Mouse (Mus musculus): Measurements from ENCODE around the gene Grk4. TPM values are rescaled to one million over a fixed set of nuclear protein-coding genes. Genes with fewer than 3 reads are reported as not detected.
"Not testable (repeated sequence)": the region's sequence is repeated elsewhere in the genome, so short reads cannot be mapped to it uniquely, and the experiment has no call there.

Gene Grk4
- polyA plus RNA-seq, 1 experiment: 1.2 TPM

- TF ChIP-seq CTCF (IDR thresholded peaks at IDR 0.05; ENCODE audit: control insufficient read depth, insufficient read depth, low read length): no peak
- no peak for TF ChIP-seq POLR2A (IDR thresholded peaks at IDR 0.05; ENCODE audit: borderline replicate concordance, control insufficient read depth, low read depth, low read length)
- no peaks in the 10 kb centered on the region for H3K4me1 ChIP-seq (ENCODE audit: control insufficient read depth, insufficient read depth, low read length)
- no peak overlapping the region for H3K4me3 ChIP-seq (replicated peaks; ENCODE audit: control insufficient read depth, low read depth, low read length)
- H3K27ac ChIP-seq (ENCODE audit: control insufficient read depth, insufficient read depth, low read depth, low read length, poor library complexity): no peak overlapping the region
- 93% methylated on average over 2 of the region's 2 CpGs for WGBS
These were observed 9.3 kb downstream of the Grk4 start for GRCm38 (mm10) chr5:34669493-34669892.

DNA sequence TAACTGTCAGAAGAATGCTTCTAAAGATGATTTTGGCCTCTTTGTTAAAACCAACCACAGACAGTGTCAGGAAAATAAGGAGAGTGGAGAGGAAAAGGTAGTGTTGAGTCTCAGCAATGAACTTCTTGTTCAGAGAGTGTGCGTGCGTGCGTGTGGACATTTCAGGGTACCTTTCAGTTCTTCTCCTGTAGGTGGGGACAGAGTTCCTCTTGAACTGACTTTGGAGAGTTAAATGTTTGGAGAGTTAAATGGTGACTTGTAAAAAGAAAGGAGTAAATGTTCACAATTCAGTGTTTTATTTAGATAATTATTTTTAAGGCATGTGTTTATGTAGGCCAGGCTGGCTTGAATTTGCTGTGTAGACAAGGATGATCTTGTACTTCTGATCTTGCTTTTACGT is 10.1 kb downstream of the Grk4 start:
- H3K27ac ChIP-seq (ENCODE audit: control insufficient read depth, insufficient read depth, low read depth, low read length, poor library complexity): no peak overlapping the region
- WGBS: 83% methylated on average over 4 of the region's 4 CpGs
- no peaks in the 10 kb centered on the region for H3K4me1 ChIP-seq (ENCODE audit: control insufficient read depth, insufficient read depth, low read length)
- no peak overlapping the region for H3K4me3 ChIP-seq (replicated peaks; ENCODE audit: control insufficient read depth, low read depth, low read length)
- TF ChIP-seq CTCF (IDR thresholded peaks at IDR 0.05; ENCODE audit: control insufficient read depth, insufficient read depth, low read length): no peak
- TF ChIP-seq POLR2A (IDR thresholded peaks at IDR 0.05; ENCODE audit: borderline replicate concordance, control insufficient read depth, low read depth, low read length): no peak

GRCm38 (mm10) chr5:34689868-34690267 is 29.7 kb downstream of the Grk4 start:
- H3K4me1 ChIP-seq (ENCODE audit: control insufficient read depth, insufficient read depth, low read length): no peaks in the 10 kb centered on the region
- WGBS: 86% methylated on average over 1 of the region's 1 CpGs
- no peak for TF ChIP-seq POLR2A (IDR thresholded peaks at IDR 0.05; ENCODE audit: borderline replicate concordance, control insufficient read depth, low read depth, low read length)
- no peak for TF ChIP-seq CTCF (IDR thresholded peaks at IDR 0.05; ENCODE audit: control insufficient read depth, insufficient read depth, low read length)
- no peak overlapping the region for H3K4me3 ChIP-seq (replicated peaks; ENCODE audit: control insufficient read depth, low read depth, low read length)
- H3K27ac ChIP-seq (ENCODE audit: control insufficient read depth, insufficient read depth, low read depth, low read length, poor library complexity): no peak overlapping the region

- no peak for TF ChIP-seq CTCF (IDR thresholded peaks at IDR 0.05; ENCODE audit: control insufficient read depth, insufficient read depth, low read length)
- no peak for TF ChIP-seq POLR2A (IDR thresholded peaks at IDR 0.05; ENCODE audit: borderline replicate concordance, control insufficient read depth, low read depth, low read length)
- no peak overlapping the region for H3K4me3 ChIP-seq (replicated peaks; ENCODE audit: control insufficient read depth, low read depth, low read length)
- H3K4me1 ChIP-seq (ENCODE audit: control insufficient read depth, insufficient read depth, low read length): no peaks in the 10 kb centered on the region
- 59% methylated on average over 2 of the region's 2 CpGs for WGBS
- H3K27ac ChIP-seq (ENCODE audit: control insufficient read depth, insufficient read depth, low read depth, low read length, poor library complexity): no peak overlapping the region
These were observed 32.6 kb downstream of the Grk4 start for GRCm38 (mm10) chr5:34692782-34693181.

- Histone ChIP-seq H3K4me3 (replicated peaks; ENCODE audit: control insufficient read depth, low read depth, low read length) (no peak overlapping the region), H3K27ac (ENCODE audit: control insufficient read depth, insufficient read depth, low read depth, low read length, poor library complexity) (peak overlapping the region; percentile 35; the same call in 1 of the 2 replicates), H3K4me1 (ENCODE audit: control insufficient read depth, insufficient read depth, low read length) (no peaks in the 10 kb centered on the region)
- 6% methylated on average over 5 of the region's 5 CpGs for WGBS
- TF ChIP-seq POLR2A (IDR thresholded peaks at IDR 0.05; ENCODE audit: borderline replicate concordance, control insufficient read depth, low read depth, low read length) (no peak), CTCF (IDR thresholded peaks at IDR 0.05; ENCODE audit: control insufficient read depth, insufficient read depth, low read length) (no peak)
These were observed 35.3 kb downstream of the Grk4 start for GRCm38 (mm10) chr5:34695521-34695920.

GRCm38 (mm10) chr5:34708436-34708835 is 48.3 kb downstream of the Grk4 start:
- WGBS: 78% methylated on average over 1 of the region's 1 CpGs
- TF ChIP-seq CTCF (IDR thresholded peaks at IDR 0.05; ENCODE audit: control insufficient read depth, insufficient read depth, low read length) (no peak), POLR2A (IDR thresholded peaks at IDR 0.05; ENCODE audit: borderline replicate concordance, control insufficient read depth, low read depth, low read length) (no peak)
- H3K4me1 ChIP-seq (ENCODE audit: control insufficient read depth, insufficient read depth, low read length): no peaks in the 10 kb centered on the region
- H3K27ac ChIP-seq (ENCODE audit: control insufficient read depth, insufficient read depth, low read depth, low read length, poor library complexity): no peak overlapping the region
- no peak overlapping the region for H3K4me3 ChIP-seq (replicated peaks; ENCODE audit: control insufficient read depth, low read depth, low read length)

DNA sequence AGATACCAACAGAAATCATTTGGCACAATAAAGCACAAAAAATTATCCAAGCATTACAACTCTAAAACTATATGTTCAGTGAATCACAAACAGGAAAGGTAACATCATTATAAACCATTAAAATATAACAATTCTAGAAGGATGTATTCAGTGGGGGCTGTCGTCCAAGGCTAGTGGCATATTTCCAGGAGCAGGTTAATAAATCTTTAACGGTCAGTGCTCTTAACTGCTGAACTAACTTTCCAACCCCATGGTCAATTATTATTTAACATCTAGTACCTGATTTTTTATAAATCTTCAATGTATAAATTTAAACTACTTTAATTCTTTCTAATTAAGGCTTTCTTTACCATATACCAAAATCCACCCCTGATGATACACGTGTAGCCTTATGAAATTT is 54.2 kb downstream of the Grk4 start:
- H3K4me3 ChIP-seq (replicated peaks; ENCODE audit: control insufficient read depth, low read depth, low read length); H3K4me1 ChIP-seq (ENCODE audit: control insufficient read depth, insufficient read depth, low read length); H3K27ac ChIP-seq (ENCODE audit: control insufficient read depth, insufficient read depth, low read depth, low read length, poor library complexity): not testable (repeated sequence)
- 81% methylated on average over 3 of the region's 3 CpGs for WGBS

DNA sequence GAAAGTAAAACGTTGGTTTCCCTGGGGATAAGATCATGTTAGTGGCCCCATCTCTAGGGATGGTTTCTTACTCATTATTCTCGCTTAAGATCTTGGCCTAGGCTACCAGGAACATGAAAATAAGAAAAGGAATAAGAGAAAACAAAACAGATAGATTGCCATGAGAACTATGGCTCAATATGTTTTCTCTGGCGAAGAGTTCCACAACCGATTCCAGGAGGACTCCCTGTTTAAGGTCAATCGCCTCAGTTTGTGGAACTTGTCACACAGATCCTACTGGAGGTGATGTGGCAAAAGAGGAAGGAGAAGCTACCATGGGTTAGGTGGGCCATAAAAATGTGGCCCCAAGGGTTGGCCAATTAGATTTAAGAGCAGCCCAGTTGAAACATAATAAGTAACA is 54.6 kb downstream of the Grk4 start:
- no peak overlapping the region for H3K4me3 ChIP-seq (replicated peaks; ENCODE audit: control insufficient read depth, low read depth, low read length)
- H3K4me1 ChIP-seq (ENCODE audit: control insufficient read depth, insufficient read depth, low read length): no peaks in the 10 kb centered on the region
- TF ChIP-seq POLR2A (IDR thresholded peaks at IDR 0.05; ENCODE audit: borderline replicate concordance, control insufficient read depth, low read depth, low read length): no peak
- TF ChIP-seq CTCF (IDR thresholded peaks at IDR 0.05; ENCODE audit: control insufficient read depth, insufficient read depth, low read length): no peak
- no peak overlapping the region for H3K27ac ChIP-seq (ENCODE audit: control insufficient read depth, insufficient read depth, low read depth, low read length, poor library complexity)
- 69% methylated on average over 5 of the region's 5 CpGs for WGBS

DNA sequence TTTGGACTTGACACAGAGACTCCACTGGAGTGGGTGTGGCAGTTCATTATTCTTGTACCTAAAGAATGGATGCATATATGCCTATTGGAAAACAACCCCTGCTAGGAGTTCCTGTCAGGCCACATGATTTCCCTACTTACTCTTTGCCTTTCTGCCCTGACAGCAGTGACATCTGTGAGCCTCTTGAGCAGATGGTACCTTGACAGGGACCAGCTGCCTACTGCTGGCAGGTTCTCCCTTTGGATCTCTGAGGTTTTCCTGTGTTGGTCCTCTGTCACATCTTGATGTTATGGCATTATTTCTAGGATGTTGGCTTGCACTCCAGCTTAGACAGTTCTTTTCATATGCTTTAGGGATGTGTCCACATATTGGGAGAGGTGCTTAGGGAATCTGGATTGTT is 69.0 kb downstream of the Grk4 start:
- TF ChIP-seq CTCF (IDR thresholded peaks at IDR 0.05; ENCODE audit: control insufficient read depth, insufficient read depth, low read length): no peak
- no peak for TF ChIP-seq POLR2A (IDR thresholded peaks at IDR 0.05; ENCODE audit: borderline replicate concordance, control insufficient read depth, low read depth, low read length)
- Histone ChIP-seq H3K4me1 (ENCODE audit: control insufficient read depth, insufficient read depth, low read length) (no peaks in the 10 kb centered on the region), H3K27ac (ENCODE audit: control insufficient read depth, insufficient read depth, low read depth, low read length, poor library complexity) (no peak overlapping the region), H3K4me3 (replicated peaks; ENCODE audit: control insufficient read depth, low read depth, low read length) (no peak overlapping the region)
